Mouse (Mus musculus): Measurements from ENCODE around the gene Fam71d.

Gene Fam71d

DNA sequence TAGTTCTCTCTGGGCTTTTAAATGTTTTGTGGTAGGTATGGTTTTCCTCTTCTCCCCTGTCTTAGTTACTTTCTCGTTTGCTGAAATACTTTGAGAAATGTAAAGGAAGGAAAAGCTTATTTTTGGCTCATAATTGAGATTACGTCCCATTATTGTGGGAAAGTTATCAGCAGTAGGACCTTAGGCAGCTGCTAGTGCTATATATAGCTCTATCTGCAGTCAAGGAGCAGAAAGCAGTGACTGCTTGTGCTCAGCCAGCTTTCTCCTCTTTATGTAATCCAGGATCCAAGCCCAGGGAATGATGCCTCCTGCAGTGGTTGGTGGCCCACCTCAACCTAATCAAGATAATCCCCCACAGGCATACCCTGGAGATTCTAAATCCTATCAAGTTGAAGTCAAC is 81.9 kb downstream of the Fam71d start:
- DNase-seq (ENCODE audit: low spot score in 2 of 2) = no peak

GRCm38 (mm10) chr12:78777916-78778315 is 86.6 kb downstream of the Fam71d start:
- no peak for DNase-seq (ENCODE audit: low spot score in 2 of 2)

DNA sequence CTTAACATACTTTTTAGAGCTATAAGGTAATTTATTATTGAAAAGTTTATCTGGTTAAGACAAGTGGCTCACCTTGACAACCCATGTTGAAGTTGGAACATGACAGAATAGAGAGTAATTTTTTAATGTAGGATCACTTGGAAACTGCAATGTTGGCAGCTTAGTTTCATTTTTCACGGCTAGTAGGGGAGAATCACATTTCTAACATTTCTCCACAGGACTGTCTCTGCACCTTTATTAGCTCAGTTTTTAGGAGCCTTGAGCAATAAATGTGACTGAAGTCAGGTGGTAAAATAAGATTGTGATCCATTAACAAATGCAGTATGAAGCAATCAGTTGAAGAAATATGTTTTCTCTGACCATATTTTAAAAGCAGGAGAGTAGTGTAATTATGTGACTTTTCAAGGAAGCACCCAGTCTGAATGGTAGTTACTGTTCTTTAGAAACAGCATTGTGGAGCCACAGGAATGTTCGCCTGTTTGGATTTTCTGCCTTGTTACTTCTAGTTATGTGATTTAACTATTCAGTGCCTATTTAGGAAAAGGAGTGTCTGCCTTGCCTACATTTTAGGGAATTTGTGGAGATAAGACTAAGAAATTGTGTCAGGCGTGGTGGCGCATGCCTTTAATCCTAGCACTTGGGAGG is 87.2 kb downstream of the Fam71d start:
- no peak for DNase-seq (ENCODE audit: low spot score in 2 of 2)
